Mouse (Mus musculus) limb, embryonic 14.5 days (tissue): Measurements from ENCODE around the gene Gpr21. TPM values are rescaled to one million over a fixed set of nuclear protein-coding genes. Genes with fewer than 3 reads are reported as not detected.

Experiments
- ATAC-seq: fragments of 200-750 bp; cut with Nextera tagmentation; 2 replicates; pipeline ENCODE4 v1.8.0; 2017; ENCODE audit warnings: low read depth, moderate number of reproducible peaks, moderate TSS enrichment; ENCODE audit not compliant: low FRiP score
- DNase-seq: peaks from one replicate; pipeline ENCODE4 v3.0.0-alpha.2; 2015; ENCODE audit warnings: low spot score
- H3K27ac ChIP-seq: fragments of 300-500 bp; sonication (generic); replicated peaks from 2 replicates; pipeline ENCODE4 v1.5.1; 2014; ENCODE audit warnings: low read depth, mild to moderate bottlenecking, low read length, moderate library complexity, mixed read lengths
- H3K27me3 ChIP-seq: fragments of 300-500 bp; sonication (generic); 2 replicates; pipeline ENCODE4 v1.6.1; 2014; ENCODE audit warnings: low read length, mixed read lengths; ENCODE audit not compliant: control insufficient read depth, insufficient read depth
- H3K36me3 ChIP-seq: fragments of 300-500 bp; sonication (generic); 2 replicates; pipeline ENCODE4 v1.6.1; 2014; ENCODE audit warnings: mild to moderate bottlenecking, low read length, moderate library complexity, mixed read lengths; ENCODE audit not compliant: control insufficient read depth, insufficient read depth
- H3K4me1 ChIP-seq: fragments of 300-500 bp; sonication (generic); 2 replicates; pipeline ENCODE4 v1.6.1; 2014; ENCODE audit warnings: antibody characterized with exemption, low read length, mixed read lengths; ENCODE audit not compliant: control insufficient read depth, insufficient read depth
- H3K4me2 ChIP-seq: fragments of 300-500 bp; sonication (generic); replicated peaks from 2 replicates; pipeline ENCODE4 v1.6.1; 2014; ENCODE audit warnings: low read depth, mild to moderate bottlenecking, low read length, moderate library complexity; ENCODE audit not compliant: severe bottlenecking
- H3K4me3 ChIP-seq: fragments of 300-500 bp; sonication (generic); replicated peaks from 2 replicates; pipeline ENCODE4 v1.5.1; 2014; ENCODE audit warnings: low read length
- H3K9ac ChIP-seq: fragments of 300-500 bp; sonication (generic); 2 replicates; pipeline ENCODE4 v1.6.1; 2014; ENCODE audit warnings: mild to moderate bottlenecking, low read depth, low read length, moderate library complexity; ENCODE audit not compliant: severe bottlenecking
- H3K9me3 ChIP-seq: fragments of 300-500 bp; sonication (generic); 2 replicates; pipeline ENCODE4 v1.6.1; 2016; ENCODE audit warnings: low read length; ENCODE audit not compliant: control insufficient read depth
- POLR2A ChIP-seq: fragments of 200-500 bp; IDR thresholded peaks from 2 replicates; pipeline ENCODE4 v1.8.0; 2012; ENCODE audit warnings: inconsistent platforms, mild to moderate bottlenecking, moderate library complexity, borderline replicate concordance; ENCODE audit not compliant: insufficient read depth, insufficient read length; ENCODE audit errors: extremely low read depth
- WGBS: fragments of 180-500 bp; shearing (Covaris S2); extraction: QIAGEN DNeasy Blood & Tissue Kit; methylation state at CpG from one replicate; pipeline ENCODE4 v1.1.7; 2014; 5-methylcytosine and 5-hydroxymethylcytosine counted together
- polyA plus RNA-seq, 2 experiments: library from polyadenylated mRNA; depleted of rRNA in 1 of 2; stranded (reverse) in 1 of 2; unstranded in 1 of 2; fragments of >200 nt; fragmentation: Nextera tagmentation in 1 of 2; extraction: Ambion mirVana in 1 of 2; gene quantifications; 2 replicates each; pipeline versions ENCODE4 v1.2.1 to v1.2.3; 2012 to 2014

The Gpr21 gene
- polyA plus RNA-seq, 2 experiments, result 0.85 to 1.8 TPM

DNA sequence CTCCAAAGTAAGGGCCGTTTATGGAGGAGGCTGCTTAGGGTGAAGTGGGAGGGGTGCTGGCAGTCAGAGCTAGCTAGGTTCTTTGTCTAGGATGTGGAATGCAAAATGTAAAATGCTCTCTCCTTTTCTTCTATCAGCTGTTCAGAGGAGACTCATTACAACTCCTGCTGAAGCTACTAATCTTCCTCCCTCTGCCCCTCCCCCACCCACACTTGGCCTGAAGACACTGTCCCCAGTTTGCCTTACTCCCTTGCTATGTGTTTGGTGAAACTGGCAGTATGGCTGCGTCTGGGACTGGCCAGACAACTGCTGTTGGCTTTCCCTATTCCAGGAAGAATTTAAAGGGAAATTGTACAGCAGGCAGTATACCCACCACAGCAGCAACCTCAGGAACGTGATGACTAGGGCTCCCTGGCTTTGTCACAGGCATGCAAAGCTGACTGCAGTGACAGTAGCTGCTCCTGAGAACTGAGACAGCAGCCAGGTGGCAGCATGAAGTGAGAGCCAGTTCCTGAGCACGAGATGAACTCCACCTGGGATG lies 860 bp downstream of the Gpr21 start:
- WGBS, result 40% methylated on average over 4 of the region's 4 CpGs

DNA sequence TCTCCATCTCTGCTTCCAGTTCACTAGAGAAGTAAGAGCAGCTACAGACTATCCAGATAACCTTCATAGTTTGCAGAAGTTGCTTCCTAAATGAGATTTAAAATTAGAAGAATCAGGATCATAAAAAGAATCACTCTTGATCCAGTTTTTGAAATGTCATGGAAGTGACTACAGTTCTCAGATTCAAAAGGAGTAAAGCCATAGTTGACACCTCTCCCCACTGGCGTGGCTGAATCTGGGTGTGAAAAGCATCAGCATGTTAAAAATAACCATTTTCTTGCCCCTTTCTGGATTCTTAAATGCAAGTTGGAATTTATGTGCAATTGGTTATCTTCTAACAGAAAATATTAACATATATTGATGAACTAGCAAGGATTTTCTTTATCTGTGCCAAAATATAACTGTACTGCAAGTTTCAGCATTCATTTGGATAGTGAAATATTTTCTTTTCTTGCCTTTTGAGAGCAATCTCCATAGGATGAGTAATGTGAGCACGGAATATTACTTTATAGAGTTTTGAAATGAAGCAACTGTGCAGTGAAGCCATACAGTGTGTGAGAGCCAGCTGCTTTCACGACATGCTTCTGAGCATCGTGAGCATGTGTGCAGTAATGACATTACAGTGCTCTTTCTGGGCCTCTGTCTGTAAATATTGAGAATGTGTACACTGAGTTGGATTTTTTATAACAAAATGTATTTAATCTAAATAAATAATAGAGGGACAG lies 2.6 kb downstream of the Gpr21 start:
- no peaks in the 10 kb centered on the region for H3K4me1 ChIP-seq
- no peak overlapping the region for H3K4me3 ChIP-seq
- H3K27ac ChIP-seq, result no peak overlapping the region
- TF ChIP-seq POLR2A, result no peak
- no peak overlapping the region for H3K9ac ChIP-seq
- 88% methylated on average over 4 of the region's 4 CpGs for WGBS
- DNase-seq, result no peak
- peaks cover 25% of the 10 kb centered on the region for H3K36me3 ChIP-seq
- ATAC-seq, result no peak
- no peak overlapping the region for H3K4me2 ChIP-seq
- no peaks in the 10 kb centered on the region for H3K9me3 ChIP-seq
- no peaks in the 10 kb centered on the region for H3K27me3 ChIP-seq

More for the DNA sequence above, 860 bp downstream of the Gpr21 start:
- Histone ChIP-seq H3K9me3 (no peaks in the 10 kb centered on the region), H3K4me2 (no peak overlapping the region; the same call in 1 of the 2 replicates), H3K27me3 (no peaks in the 10 kb centered on the region), H3K4me1 (no peaks in the 10 kb centered on the region), H3K27ac (no peak overlapping the region), H3K4me3 (0 out of 2 replicates have a peak overlapping the region, but pooled peaks have one; percentile 5), H3K36me3 (peaks cover 29% of the 10 kb centered on the region), H3K9ac (no peak overlapping the region)
- TF ChIP-seq POLR2A, result no peak
- DNase-seq, result no peak
- 0 out of 2 replicates have a peak, but pooled peaks have one; percentile 37 for ATAC-seq

DNA sequence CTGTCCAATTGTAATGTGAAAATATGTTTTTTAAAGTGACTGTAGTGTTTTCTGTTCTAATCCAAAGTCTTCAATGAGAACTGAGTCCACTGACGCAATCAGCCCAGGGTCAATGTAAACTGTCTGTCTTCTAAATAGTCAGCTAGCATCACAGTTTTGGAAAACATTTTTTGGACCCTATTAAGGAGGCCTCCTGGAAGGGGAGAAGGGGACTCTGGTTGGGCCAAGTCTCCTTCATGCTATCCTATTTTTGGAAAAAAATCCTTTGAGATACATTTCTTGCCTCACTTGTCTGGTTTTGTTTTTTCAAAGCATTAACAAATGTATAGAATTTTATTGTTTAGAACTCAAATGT lies 3.1 kb downstream of the Gpr21 start:
- no peak for DNase-seq
- Histone ChIP-seq H3K9me3 (no peaks in the 10 kb centered on the region), H3K4me1 (no peaks in the 10 kb centered on the region), H3K36me3 (peaks cover 25% of the 10 kb centered on the region), H3K9ac (no peak overlapping the region), H3K4me2 (no peak overlapping the region), H3K27me3 (no peaks in the 10 kb centered on the region), H3K4me3 (no peak overlapping the region), H3K27ac (no peak overlapping the region)
- no peak for TF ChIP-seq POLR2A
- WGBS, result 97% methylated on average over 1 of the region's 1 CpGs
- ATAC-seq, result no peak

DNA sequence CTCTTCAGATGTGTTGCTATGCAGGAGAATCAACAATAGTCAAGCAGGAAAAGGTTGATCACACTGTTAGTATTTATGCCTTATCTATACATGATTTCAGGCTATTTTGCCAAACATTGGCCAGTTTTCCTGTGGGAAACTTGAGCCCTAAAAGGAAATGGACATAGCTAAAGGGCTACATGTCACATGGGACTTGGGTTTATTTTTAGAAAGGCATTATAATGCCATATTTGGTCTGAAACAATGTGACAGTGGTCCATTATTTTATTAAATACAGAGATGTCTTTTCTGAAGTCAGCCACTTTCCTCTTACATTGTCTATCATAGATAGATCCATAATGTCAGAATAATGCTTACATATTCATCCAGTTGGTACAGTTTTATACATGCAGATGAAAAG lies 11.5 kb downstream of the Gpr21 start:
- ATAC-seq (no peak), DNase-seq (no peak)
- Histone ChIP-seq H3K27me3 (no peaks in the 10 kb centered on the region), H3K4me2 (no peak overlapping the region), H3K27ac (no peak overlapping the region), H3K36me3 (peaks cover 15% of the 10 kb centered on the region), H3K9me3 (no peaks in the 10 kb centered on the region), H3K4me1 (no peaks in the 10 kb centered on the region), H3K4me3 (no peak overlapping the region), H3K9ac (no peak overlapping the region)
- TF ChIP-seq POLR2A, result no peak

DNA sequence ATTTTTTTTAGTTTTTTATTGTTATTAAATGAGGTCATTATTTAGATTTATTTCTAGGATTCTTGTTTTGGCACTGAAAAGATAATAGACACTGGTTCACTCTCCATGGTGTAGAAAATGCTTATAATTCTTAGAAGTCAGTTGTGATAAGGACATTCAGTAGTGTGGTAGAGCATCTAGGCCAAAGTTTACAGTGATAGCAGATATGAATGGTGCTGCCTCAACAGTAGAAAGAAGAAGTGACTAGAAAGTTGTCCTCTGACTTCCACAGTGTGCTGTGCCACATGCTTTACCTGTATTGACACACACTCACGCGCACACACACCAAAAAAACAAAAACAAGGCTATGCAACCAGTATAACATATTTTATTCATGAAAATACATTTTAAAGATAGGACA lies 13.3 kb downstream of the Gpr21 start:
- WGBS, result 99% methylated on average over 2 of the region's 2 CpGs
- Histone ChIP-seq H3K4me2 (no peak overlapping the region), H3K4me3 (no peak overlapping the region), H3K27me3 (no peaks in the 10 kb centered on the region), H3K27ac (no peak overlapping the region), H3K4me1 (no peaks in the 10 kb centered on the region), H3K9ac (no peak overlapping the region), H3K9me3 (no peaks in the 10 kb centered on the region), H3K36me3 (peaks cover 20% of the 10 kb centered on the region)
- no peak for ATAC-seq
- no peak for TF ChIP-seq POLR2A
- no peak for DNase-seq
